Mouse (Mus musculus) kidney, adult 8-10 months (tissue): ENCODE data around the gene Yap1.

Experiments
- DNase-seq, 2 experiments: peaks; one replicate each; pipeline ENCODE4 v3.0.0; 2022

Yap1 gene

DNA sequence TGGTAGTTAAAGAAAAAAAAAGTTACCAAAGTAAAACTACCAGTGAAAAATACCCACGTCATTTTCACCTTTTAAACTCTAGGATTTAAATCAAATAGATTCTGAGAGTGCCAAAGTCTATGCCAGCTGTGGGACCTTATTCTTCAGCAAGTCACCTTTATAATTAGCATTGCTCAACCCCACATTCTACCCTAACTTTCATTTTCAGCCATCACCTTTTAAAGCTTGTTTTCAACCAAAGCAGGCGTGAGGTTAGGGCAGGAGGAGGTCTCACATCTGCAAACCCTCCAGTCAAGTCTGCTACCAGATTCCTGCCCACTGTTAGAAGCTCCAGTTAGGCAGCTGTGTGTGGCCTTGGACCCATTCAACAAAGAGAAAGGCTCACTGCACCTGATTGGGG, 32.4 kb downstream of the Yap1 start:
- DNase-seq = no peak

DNA sequence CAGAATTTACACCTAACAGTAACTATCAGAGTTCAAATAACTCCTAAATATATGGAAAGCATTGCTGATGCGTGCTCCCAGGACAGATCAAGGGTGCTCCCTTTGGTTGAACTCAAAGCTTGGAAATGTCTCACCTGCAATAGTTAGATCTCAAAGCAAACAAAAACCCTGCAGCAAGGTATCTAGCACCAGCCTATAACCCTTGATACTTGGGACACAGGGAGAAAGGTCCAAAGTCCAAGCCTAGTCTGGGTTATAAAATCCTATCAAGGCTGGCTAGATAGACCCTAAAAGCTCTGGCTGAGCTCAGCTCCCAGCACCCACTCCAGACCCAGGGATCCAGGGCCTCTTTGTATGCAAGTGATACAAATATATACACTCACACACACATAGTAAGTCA, 36.4 kb downstream of the Yap1 start:
- peak; percentile 35 to 64 for DNase-seq

DNA sequence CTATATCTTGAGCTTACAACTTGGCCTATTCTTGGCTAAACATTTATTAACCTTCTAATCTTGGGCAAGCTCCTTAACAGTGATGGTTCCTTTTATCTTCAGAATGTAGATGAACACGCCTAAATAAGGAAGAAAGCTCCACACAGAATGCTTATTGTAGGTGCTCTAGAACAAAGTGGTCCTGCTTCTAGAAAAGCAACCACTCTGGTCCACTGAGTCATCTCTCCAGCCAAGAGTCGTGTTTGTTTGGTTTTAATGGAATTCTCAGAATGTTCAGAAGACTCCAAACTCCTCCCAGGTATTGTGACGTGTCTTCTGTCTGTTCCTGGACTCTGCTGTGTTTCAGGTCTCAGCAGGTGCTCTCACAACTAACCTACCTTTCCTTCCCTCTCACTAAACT, 38.8 kb downstream of the Yap1 start:
- no peak for DNase-seq

DNA sequence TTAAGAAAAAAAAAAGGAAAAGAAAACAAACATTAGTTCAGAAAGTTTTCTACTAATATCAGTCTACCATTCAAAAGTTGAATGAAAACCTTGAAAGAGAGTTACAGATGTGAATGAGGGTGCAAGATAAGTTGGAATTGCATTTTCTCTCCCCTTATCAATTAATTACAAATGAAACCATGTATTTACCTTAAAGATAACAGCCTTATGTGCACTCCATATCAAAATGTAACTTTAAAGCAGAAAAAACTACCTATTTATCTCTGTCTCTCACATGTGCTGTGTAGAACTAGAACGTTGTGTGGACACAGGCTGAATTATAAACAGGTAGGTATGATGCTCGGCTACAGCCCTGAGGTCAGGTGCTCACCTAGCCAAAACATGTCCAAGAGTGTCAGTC, 40.5 kb downstream of the Yap1 start:
- no peak for DNase-seq

DNA sequence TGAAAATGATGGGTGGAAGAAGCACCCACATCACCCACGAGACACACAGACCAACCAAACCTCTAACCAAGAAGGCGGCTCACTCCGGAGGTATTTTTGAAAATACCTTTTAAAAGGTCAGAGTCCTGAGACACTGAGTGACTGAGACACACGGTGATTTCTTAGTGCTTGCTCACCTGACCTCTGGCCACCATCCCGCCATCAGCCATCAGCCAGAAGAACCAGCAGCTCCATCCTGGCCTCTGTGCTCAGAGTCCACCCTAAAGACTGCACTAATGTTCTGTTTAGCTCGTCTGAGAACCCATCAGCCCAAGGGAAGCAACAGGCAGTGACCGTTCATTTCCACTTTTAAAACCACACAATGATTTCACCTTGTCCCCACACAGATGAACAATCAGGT, 41.5 kb downstream of the Yap1 start:
- no peak for DNase-seq

DNA sequence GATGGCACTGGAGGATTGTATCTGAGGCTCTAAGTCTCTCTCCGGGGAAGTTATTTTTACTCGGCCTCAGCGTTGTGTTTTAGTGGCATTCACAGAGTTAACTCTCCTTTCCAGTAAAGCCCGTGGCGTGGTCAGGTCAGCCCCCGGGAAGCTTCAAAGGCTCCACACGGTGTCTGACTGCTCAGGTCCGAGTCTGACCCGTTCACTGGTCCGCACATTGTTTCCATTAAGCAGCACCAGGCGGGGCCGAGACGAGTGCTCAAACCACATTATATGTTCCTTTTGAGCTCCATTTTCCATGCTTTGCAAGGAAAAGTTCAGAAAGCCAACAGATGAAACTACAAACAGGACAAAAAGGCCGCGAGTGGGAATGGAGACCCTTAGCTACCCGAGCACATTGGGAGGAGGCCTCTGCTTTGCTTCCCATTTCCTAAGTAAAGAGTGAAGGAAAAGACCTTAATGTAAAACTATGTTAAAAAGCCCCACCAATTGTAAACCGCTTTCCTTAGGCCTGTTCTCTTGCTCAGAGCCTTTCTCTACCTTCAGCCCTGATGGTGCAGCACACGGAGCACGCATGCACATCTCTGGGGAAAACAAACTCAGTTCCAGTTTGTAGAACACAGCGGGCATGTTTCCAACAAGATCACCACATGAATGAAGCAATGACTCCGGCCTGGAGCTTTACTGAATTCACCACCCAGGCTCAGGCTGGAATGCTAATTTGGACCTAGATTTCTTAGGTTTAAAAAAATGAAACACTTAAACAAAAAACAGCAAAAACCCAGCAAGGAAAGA, 42.8 kb downstream of the Yap1 start:
- peak; percentile 25 to 44 for DNase-seq

DNA sequence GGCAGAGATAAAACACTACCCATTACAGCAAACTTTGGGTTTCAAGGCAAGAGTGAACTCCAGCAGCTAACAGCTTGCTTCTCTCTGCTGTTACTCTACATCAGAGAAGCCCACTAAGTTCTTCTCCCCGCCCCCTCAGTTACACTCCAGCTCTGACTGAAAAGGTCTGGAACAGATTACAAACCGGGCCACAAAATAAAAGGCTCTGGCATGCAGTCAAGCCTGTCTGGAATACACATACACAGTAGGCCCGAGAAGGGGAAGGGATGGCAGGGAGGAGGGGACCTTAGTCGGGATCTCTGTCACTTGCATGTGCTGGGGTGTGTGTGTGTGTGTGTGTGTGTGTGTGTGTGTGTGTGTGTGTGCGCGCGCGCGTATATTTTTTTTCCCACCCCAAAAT, 44.0 kb downstream of the Yap1 start:
- peak in 1 of 2 experiments; percentile 11 for DNase-seq

DNA sequence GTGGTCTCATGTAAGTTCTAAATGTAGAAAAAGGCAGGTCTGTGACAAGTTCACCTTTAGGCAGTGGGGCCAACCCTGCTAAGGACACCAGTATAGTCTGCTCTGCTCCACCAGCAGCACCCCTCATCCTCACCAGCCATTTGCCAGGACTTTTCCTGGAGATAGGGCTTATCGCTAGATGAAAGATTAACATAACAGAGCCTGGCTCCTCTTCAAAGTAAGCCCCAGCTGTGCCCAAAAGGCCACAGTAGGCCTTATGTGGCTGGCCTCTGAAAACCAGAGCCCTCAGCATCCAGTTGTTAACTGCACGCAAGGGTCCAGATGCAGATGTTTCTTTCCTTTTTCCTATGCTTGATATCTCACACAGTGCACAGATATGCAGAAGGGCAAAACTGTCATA, 45.1 kb downstream of the Yap1 start:
- DNase-seq = no peak

DNA sequence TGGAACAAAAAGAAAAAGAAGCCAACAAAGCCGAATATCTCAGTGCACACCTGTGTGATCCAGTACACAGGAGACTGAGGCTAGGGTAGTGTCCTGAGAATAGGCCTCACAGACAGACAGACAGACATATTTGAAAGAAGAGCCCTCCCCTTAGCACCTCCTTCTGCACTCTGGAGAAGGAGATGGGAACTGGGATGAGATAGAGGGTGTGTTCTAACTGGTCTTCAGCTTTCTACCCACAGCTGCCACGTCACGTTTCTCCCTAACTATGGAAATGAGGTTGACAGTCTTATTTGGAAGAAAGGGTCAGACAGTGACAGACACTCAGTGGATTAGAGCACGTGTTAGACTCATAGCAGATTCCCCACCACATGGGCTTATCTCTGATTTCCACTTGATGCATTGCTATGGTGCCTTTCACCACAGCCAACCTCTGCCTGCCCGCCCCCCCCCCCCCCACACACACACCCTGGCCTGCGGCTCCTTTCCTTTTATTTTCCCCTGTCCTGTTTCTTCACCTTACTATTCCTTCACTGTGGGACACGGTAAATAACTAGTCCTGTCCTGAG, 46.3 kb downstream of the Yap1 start:
- no peak for DNase-seq

DNA sequence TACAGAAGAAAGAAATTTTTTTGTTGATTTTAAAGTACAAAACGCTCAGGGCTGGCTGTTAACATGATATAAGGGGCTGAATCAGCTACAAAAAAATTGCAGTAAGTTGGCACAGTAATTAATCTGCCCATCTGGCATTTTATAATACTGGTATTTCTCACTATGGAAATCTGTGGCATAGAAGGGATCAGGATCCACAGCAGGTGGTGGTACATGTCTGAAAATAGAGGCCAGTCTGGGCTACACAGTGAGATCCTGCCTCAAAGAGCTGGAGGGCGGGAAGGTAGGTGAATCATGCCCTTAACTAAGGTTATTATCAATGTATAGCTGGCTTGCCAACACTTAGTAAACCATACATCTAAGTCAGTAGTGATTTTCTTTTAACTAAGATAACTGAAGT, 47.0 kb downstream of the Yap1 start:
- no peak for DNase-seq

DNA sequence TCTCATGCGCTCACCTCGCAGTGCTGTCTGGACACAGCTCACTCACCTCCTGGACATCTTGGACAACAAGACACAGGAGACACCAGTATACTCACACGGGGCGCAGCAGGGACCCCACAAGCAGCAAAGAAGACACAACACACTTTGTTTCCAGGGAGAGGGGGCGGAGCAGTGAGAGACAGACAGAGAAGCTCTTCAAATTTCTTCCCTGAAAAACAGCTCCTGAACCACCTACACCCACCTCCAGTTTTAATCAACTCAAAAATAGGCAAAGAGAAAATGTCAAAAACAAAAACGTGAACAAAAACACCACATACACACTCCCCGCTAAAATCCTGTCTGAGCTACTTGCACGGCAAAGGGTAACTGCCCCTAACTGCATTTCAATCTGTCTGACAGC, 48.0 kb downstream of the Yap1 start:
- DNase-seq = no peak

DNA sequence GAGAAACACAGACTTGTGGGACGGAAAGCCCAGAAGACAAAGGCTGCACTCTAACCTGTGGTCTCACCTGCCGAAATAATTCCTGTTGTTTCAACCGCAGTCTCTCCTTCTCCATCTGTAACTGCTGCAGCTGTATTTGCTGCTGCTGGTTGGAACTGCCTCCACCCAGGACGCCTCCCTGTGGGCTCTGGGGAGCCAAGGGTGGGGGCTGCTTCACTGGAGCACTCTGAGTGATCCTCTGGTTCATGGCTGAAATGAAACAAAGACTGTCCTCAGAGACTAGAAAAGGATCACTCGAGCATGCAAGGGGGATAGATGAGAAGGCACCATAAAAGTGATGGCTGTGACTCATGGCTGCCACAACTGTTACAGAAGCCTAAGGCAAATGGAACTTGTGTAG, 51.5 kb downstream of the Yap1 start:
- no peak for DNase-seq

DNA sequence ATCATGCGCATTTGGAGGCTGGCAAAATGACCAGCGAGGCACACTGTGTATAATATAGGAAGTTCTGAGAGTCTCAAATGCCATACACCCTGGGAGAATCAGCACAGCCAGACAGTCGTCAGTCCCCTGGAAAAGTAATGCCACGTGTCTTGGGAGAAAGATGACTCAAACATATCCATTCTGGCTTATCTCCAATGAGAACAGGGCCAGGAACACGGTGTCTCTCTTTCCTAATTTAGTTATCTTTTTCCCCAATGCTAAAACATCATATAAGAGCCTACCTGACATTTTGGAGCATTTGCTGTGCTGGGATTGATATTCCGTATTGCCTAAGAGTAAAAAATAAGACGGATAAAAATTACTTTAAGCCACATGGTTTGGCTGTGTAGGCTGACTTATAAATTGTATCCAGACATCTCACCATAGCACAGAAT, 54.2 kb downstream of the Yap1 start:
- DNase-seq = no peak

DNA sequence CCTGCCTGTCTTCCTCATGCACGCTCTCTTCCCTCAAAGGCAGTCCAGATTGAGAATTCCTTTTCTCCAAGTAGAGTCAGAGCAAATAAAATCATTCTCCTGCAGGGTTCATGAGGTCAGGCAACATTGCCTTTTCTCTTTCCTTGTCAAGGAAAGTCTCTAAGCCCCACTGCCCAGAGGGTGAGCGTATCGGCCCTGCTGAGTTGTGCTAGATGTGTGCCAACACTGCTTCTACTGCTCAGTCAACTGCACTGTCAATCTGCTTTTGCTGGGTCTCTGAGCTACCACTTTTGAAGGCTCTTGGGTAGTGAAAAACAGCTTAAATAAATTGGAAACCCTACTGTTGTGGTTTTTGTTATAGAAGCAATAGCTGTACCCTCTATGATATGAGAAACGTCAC, 56.5 kb downstream of the Yap1 start:
- DNase-seq = no peak

DNA sequence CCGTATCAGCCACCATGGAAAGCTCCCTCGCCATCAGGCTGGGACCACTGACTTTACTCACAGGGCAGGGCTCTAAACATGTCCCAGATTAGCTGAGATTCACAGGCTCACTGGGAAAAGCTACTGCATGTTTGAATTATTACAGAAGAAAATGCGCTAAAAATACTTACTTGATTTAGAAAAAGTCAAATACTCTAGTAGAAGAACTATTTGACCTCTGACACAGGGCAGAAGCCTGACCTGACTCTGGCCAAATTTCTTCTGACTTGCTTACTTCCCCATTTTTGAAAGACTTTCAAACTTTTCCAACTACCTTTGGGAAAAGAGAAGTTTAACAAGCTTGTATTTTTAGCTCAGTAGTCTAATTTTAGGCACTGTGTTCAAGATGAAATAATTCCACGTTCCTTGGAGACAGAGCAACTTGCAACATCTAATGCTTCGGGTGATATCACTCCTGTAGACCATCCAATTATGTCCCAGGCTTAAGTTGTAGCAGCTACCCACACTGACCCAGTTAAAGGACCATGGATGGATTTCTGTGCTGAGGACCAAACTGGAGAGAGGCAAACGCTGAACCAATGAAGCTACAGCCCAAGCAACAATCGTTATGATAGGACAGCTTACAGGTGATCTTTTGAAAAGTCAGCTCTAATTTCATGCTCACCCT, 60.5 kb downstream of the Yap1 start:
- DNase-seq = peak in 1 of 2 experiments; percentile 30

DNA sequence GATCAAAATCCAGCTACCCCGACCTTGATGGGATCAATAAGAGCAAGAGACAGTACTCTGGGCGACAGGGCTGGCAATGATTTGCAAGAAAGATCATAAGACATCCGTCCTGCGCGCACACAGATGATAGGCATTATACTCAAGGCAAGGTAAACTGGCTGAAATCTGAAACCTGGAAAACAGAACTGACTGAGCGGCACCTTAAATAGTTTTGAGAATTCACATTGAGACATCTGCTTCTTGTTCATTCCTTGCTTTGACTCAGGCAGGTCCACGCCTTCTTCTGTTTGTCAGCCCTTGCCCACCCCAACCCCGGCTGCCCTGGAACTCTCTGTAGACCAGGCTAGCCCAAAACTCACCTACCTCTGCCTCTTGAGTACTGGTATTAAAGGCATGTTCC, 61.7 kb downstream of the Yap1 start:
- DNase-seq = no peak

DNA sequence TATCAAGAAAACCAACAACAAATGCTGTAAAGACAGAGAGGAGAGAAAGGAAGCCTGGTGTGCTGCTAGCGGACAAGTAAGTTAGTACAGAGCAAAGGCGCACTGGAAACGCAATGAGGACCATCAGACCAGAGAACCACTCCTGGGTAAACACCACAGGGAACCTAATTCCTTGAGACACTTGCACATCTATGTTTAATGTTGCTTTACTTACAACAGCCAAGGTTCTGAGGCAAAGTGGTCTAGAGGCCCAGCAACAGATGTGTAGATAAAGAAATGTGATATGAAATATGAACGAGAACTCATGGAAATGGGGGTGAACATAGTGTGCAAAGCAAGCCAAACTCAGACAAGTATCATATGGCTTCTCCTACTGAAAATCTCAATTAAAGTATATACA, 64.3 kb downstream of the Yap1 start:
- DNase-seq = no peak

DNA sequence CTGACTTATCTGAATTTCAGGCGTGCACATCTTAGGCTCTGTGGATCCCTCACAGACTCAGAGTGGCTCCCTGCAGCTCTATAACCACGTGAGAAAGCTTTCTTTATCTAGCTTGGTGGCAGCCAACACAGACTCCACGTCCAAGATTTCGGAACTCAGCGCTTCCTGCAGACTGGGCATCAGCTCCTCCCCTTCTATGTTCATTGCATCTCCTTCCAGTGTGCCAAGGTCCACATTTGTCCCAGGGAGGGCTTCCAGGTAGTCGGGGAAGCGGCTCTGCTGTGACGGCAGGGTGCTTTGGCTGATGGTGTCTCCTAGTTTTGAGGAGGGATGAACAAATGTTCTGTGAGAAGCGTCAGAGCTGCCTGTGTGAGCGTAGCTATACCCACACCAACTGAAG, 70.0 kb downstream of the Yap1 start:
- DNase-seq = no peak

DNA sequence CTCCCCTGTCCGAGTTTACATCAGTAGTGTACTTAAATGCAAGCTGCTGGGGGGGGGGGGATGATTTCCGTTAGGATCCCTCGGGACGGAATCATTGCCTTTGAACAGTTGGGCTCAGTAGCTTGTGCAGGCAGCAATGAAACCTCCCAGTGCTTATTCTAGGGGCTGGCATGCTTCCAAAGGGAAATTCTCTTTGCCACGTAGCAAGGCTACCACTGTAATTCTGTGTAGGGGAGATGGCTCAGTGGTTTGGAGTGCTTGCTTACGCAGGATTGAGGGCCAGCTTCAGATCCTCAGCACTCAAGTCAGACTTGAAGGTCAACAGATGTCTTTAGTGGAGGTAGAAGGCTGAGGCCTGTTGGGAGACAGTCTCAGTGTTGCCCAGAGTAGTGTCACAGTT, 74.8 kb downstream of the Yap1 start:
- DNase-seq = no peak

DNA sequence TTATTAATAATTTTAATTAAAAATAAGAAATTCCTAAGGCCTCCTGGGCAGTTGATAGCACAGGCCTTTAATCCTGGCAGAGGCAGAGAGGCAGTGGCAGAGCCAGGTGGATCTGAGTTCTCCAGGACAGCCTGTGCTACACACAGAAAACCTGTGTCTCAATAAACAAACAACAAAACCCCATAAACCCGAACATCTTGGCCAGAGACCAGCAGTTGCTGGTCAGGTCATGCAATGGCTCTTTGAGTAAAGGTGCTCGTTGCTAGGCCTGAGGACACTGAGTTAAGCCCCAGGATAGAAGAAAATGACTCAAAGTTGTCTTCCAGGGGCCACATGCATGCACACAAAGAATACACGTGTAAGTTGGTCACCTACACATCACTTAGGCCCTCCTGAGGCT, 75.5 kb downstream of the Yap1 start:
- no peak for DNase-seq

DNA sequence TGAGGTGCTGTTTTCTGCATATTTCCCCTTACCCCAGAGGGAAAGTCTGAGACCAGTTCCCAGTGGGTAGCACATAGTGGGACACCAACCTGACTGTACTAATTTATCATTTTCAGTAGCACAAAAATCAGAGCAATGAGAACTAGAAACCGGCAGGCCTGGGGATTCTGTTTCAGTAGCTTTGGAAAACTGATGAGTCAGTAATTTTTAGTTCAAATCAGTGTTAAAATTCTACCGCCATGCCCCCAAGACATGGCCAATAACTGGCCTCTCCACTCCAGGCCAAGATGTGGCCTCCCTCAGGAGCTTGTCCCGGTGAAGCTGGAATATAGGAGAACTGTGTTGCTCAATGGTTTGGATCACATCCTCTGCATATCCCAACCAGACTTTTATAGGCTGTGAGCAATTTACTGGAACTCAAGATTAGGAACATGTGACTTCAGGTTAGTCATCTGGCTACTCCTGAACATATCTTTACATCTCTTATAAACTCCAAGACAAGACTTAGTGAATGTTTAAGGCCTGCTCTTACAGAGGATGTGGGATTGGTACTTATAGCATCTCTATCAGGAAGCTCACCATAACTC, 76.1 kb downstream of the Yap1 start:
- no peak for DNase-seq

DNA sequence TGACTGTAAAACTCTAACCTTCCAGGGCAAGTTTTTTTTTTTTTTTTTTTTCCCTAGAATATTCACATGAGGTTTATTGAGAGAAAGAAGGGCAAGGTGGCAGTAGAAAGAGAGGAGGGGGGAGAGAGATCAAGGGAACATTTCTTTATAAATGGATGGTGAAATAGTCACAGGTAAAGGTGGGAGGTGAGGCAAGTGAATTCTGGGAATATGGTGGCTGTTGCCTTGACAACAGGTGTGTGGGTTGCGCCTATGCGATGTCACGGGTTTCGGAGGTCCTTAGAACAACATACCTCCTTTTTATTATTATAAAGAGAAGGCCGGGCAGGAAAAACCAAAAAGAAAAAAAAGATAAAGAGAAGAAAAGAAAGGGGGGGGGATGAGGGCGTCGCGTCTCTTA, 89.5 kb downstream of the Yap1 start:
- no peak for DNase-seq

DNA sequence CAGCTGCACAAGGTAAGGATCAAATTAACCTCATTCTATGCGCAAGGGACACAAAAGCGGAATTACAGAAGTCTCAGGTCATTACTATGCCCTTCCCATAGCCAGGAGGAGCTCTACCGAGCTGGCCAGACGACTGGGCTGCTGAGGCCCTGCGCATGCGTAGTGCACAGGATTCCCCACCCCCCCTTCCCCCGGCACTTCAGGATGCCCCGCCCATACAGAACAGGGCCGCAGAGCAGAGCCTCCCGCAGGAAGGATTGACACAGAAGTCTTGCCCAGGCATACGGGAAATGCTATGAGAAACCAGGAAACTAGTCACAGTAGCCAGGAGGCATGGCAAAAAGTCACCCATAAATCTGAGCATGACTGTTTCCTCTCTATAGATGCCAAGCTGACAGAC, 89.9 kb downstream of the Yap1 start:
- peak; percentile 37 to 66 for DNase-seq

DNA sequence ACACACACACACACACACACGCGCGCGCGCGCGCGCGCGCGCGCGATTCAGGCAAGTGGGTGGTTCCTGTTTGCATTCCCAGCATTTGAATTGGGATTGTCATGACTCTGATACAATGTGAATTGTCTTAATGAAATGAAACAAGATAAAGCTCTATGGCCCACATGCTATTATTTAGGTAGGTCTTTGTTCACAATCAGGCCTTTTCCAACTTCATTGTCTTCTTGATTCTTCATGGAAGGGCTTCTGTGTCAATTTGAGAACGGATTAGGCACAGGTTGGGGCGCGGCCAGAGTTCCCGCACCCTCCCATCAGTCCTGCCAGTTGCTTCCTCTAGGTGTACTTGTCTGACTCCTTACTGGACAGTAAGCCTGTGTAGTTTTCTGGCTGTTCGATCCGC, 90.4 kb downstream of the Yap1 start:
- DNase-seq = no peak
